Mouse (Mus musculus) neural tube, embryonic 15.5 days (tissue): ENCODE data around the gene Spata2. TPM values are rescaled to one million over a fixed set of nuclear protein-coding genes. Genes with fewer than 3 reads are reported as not detected.

Source experiments
- ATAC-seq: fragments of 200-750 bp; cut with Nextera tagmentation; 2 replicates; pipeline ENCODE4 v1.8.0; 2017; ENCODE audit warnings: mild to moderate bottlenecking, moderate TSS enrichment, moderate library complexity; ENCODE audit not compliant: low FRiP score
- H3K27ac ChIP-seq: fragments of 300-500 bp; sonication (generic); replicated peaks from 2 replicates; pipeline ENCODE4 v1.5.1; 2015; ENCODE audit warnings: mild to moderate bottlenecking, inconsistent platforms
- H3K27me3 ChIP-seq: fragments of 300-500 bp; sonication (generic); replicated peaks from 2 replicates; pipeline ENCODE4 v1.6.1; 2015; ENCODE audit warnings: inconsistent platforms
- H3K36me3 ChIP-seq: fragments of 300-500 bp; sonication (generic); 2 replicates; pipeline ENCODE4 v1.6.1; 2015; ENCODE audit warnings: inconsistent platforms
- H3K4me1 ChIP-seq: fragments of 300-500 bp; sonication (generic); 2 replicates; pipeline ENCODE4 v1.6.1; 2015; ENCODE audit warnings: inconsistent platforms
- H3K4me2 ChIP-seq: fragments of 300-500 bp; sonication (generic); 2 replicates; pipeline ENCODE4 v1.6.1; 2015; ENCODE audit warnings: inconsistent platforms, mild to moderate bottlenecking, moderate library complexity
- H3K4me3 ChIP-seq: fragments of 300-500 bp; sonication (generic); replicated peaks from 2 replicates; pipeline ENCODE4 v1.5.1; 2015; ENCODE audit warnings: mild to moderate bottlenecking, inconsistent platforms
- H3K9ac ChIP-seq: fragments of 300-500 bp; sonication (generic); replicated peaks from 2 replicates; pipeline ENCODE4 v1.6.1; 2015; ENCODE audit warnings: mild to moderate bottlenecking, inconsistent platforms
- H3K9me3 ChIP-seq: fragments of 300-500 bp; sonication (generic); replicated peaks from 2 replicates; pipeline ENCODE4 v1.6.1; 2016; ENCODE audit warnings: inconsistent platforms
- WGBS: fragments of 180-500 bp; shearing (Covaris S2); methylation state at CpG from one replicate; pipeline ENCODE4 v1.1.7; 2015; ENCODE audit warnings: mixed read lengths; 5-methylcytosine and 5-hydroxymethylcytosine counted together
- polyA plus RNA-seq: library from polyadenylated mRNA; unstranded; fragments of >200 nt; fragmentation: Nextera tagmentation; extraction: Ambion mirVana; gene quantifications from 2 replicates; pipeline ENCODE4 v1.2.1, GENCODE M21; 2015

The Spata2 gene
- polyA plus RNA-seq, 1 experiment from 2014 or later: 28.6 TPM

- H3K27me3 ChIP-seq: no peaks in the 10 kb centered on the region
- no peak overlapping the region for H3K9ac ChIP-seq
- H3K9me3 ChIP-seq: no peaks in the 10 kb centered on the region
- H3K27ac ChIP-seq: no peak overlapping the region
- H3K4me3 ChIP-seq: no peak overlapping the region
- ATAC-seq: no peak
- peaks cover 42% of the 10 kb centered on the region for H3K4me1 ChIP-seq
- H3K4me2 ChIP-seq: no peak overlapping the region
- peaks cover 43% of the 10 kb centered on the region for H3K36me3 ChIP-seq
- WGBS: 97% methylated on average over 10 of the region's 10 CpGs
Measured at GRCm38 (mm10) chr2:167506546-167507260, 14.0 kb upstream of the Spata2 start.

- H3K4me3 ChIP-seq: no peak overlapping the region
- WGBS: 89% methylated on average over 3 of the region's 3 CpGs
- no peaks in the 10 kb centered on the region for H3K9me3 ChIP-seq
- H3K4me1 ChIP-seq: peaks cover 42% of the 10 kb centered on the region
- H3K9ac ChIP-seq: no peak overlapping the region
- H3K36me3 ChIP-seq: peaks cover 28% of the 10 kb centered on the region
- no peaks in the 10 kb centered on the region for H3K27me3 ChIP-seq
- H3K27ac ChIP-seq: no peak overlapping the region
- H3K4me2 ChIP-seq: peak overlapping the region; percentile 89
- ATAC-seq: no peak
Measured at GRCm38 (mm10) chr2:167505127-167505526, 12.4 kb upstream of the Spata2 start.

- Histone ChIP-seq H3K4me2 (peak overlapping the region; percentile 89), H3K4me3 (peak overlapping the region; percentile 96), H3K36me3 (peaks cover 20% of the 10 kb centered on the region), H3K9ac (peak overlapping the region; percentile 91), H3K9me3 (no peaks in the 10 kb centered on the region), H3K27ac (peak overlapping the region; percentile 88), H3K27me3 (no peaks in the 10 kb centered on the region), H3K4me1 (peaks cover 42% of the 10 kb centered on the region)
- ATAC-seq: peak; percentile 33
- under 1% methylated on average over 32 of the region's 32 CpGs for WGBS
Measured at GRCm38 (mm10) chr2:167503896-167504349, 11.2 kb upstream of the Spata2 start.

GRCm38 (mm10) chr2:167503253-167503895 lies 10.7 kb upstream of the Spata2 start:
- Histone ChIP-seq H3K36me3 (peaks cover 15% of the 10 kb centered on the region; the same call in 1 of the 2 replicates), H3K27me3 (no peaks in the 10 kb centered on the region), H3K4me2 (peak overlapping the region; percentile 89), H3K9ac (peak overlapping the region; percentile 91), H3K9me3 (no peaks in the 10 kb centered on the region), H3K4me1 (peaks cover 42% of the 10 kb centered on the region), H3K4me3 (peak overlapping the region; percentile 96), H3K27ac (peak overlapping the region; percentile 88)
- ATAC-seq: peak; percentile 90
- under 1% methylated on average over 85 of the region's 85 CpGs for WGBS

- Histone ChIP-seq H3K27ac (peak overlapping the region; percentile 88), H3K9me3 (no peaks in the 10 kb centered on the region), H3K4me2 (peak overlapping the region; percentile 89), H3K4me1 (peaks cover 42% of the 10 kb centered on the region), H3K9ac (peak overlapping the region; percentile 91; the same call in 1 of the 2 replicates), H3K27me3 (no peaks in the 10 kb centered on the region), H3K36me3 (peaks cover 9% of the 10 kb centered on the region; the same call in 1 of the 2 replicates), H3K4me3 (peak overlapping the region; percentile 96)
- 51% methylated on average over 13 of the region's 13 CpGs for WGBS
- ATAC-seq: peak; percentile 50; the same call in 1 of the 2 replicates
Measured at GRCm38 (mm10) chr2:167502554-167503252, 10.0 kb upstream of the Spata2 start.

GRCm38 (mm10) chr2:167497272-167497671 lies 4.6 kb upstream of the Spata2 start:
- Histone ChIP-seq H3K4me2 (no peak overlapping the region), H3K9ac (no peak overlapping the region), H3K9me3 (no peaks in the 10 kb centered on the region), H3K36me3 (peaks cover 3% of the 10 kb centered on the region; the same call in 1 of the 2 replicates), H3K27me3 (no peaks in the 10 kb centered on the region), H3K27ac (no peak overlapping the region), H3K4me1 (peaks cover 7% of the 10 kb centered on the region), H3K4me3 (no peak overlapping the region)
- no peak for ATAC-seq
- WGBS: 75% methylated on average over 5 of the region's 5 CpGs

- ATAC-seq: no peak
- no peak overlapping the region for H3K4me2 ChIP-seq
- no peak overlapping the region for H3K4me3 ChIP-seq
- H3K4me1 ChIP-seq: peaks cover 14% of the 10 kb centered on the region
- H3K9me3 ChIP-seq: no peaks in the 10 kb centered on the region
- no peak overlapping the region for H3K27ac ChIP-seq
- no peaks in the 10 kb centered on the region for H3K27me3 ChIP-seq
- no peak overlapping the region for H3K9ac ChIP-seq
- peaks cover 3% of the 10 kb centered on the region; the same call in 1 of the 2 replicates for H3K36me3 ChIP-seq
- 88% methylated on average over 7 of the region's 7 CpGs for WGBS
Measured at GRCm38 (mm10) chr2:167496437-167496836, 3.8 kb upstream of the Spata2 start.

GRCm38 (mm10) chr2:167491757-167492708 lies 654 bp downstream of the Spata2 start, which contains the start of gene Rnf114:
Gene Rnf114 (plus strand): TSS chr2:167492645.
- Histone ChIP-seq H3K4me3 (peak within 1 kb of the TSS; percentile 100), H3K27ac (peak within 1 kb of the TSS; percentile 99), H3K9me3 (no peaks in the 10 kb centered on the region), H3K4me2 (peak within 1 kb of the TSS; percentile 96), H3K4me1 (peaks cover 52% of the 10 kb centered on the region), H3K9ac (peak within 1 kb of the TSS; percentile 98), H3K36me3 (peaks cover 8% of the 10 kb centered on the region), H3K27me3 (no peaks in the 10 kb centered on the region)
- ATAC-seq: no peak
- WGBS: 3% methylated on average over 52 of the region's 52 CpGs

- Histone ChIP-seq H3K27me3 (no peaks in the 10 kb centered on the region), H3K9ac (peak overlapping the region; percentile 98), H3K36me3 (peaks cover 8% of the 10 kb centered on the region), H3K9me3 (no peaks in the 10 kb centered on the region), H3K4me1 (peaks cover 62% of the 10 kb centered on the region), H3K27ac (peak overlapping the region; percentile 99), H3K4me2 (peak overlapping the region; percentile 96), H3K4me3 (peak overlapping the region; percentile 100)
- ATAC-seq: 0 out of 2 replicates have a peak, but pooled peaks have one; percentile 2
- WGBS: 80% methylated on average over 4 of the region's 4 CpGs
Measured at GRCm38 (mm10) chr2:167490813-167491525, 1.7 kb downstream of the Spata2 start.

GRCm38 (mm10) chr2:167487994-167488393 lies 4.7 kb downstream of the Spata2 start:
- WGBS: 90% methylated on average over 6 of the region's 6 CpGs
- ATAC-seq: no peak
- Histone ChIP-seq H3K36me3 (peaks cover 25% of the 10 kb centered on the region), H3K9me3 (no peaks in the 10 kb centered on the region), H3K9ac (no peak overlapping the region), H3K4me3 (no peak overlapping the region), H3K4me2 (no peak overlapping the region), H3K27me3 (no peaks in the 10 kb centered on the region), H3K4me1 (peaks cover 68% of the 10 kb centered on the region), H3K27ac (peak overlapping the region; percentile 56; the same call in 1 of the 2 replicates)
